Mouse (Mus musculus) liver, embryonic 15.5 days (tissue): ENCODE data around the gene Kcnmb1. TPM values are rescaled to one million over a fixed set of nuclear protein-coding genes. Genes with fewer than 3 reads are reported as not detected.

ENCODE experiments used
- ATAC-seq: fragments of 200-750 bp; cut with Nextera tagmentation; 2 replicates; pipeline ENCODE4 v1.8.0; 2017; ENCODE audit warnings: moderate number of reproducible peaks, mild to moderate bottlenecking, moderate library complexity; ENCODE audit not compliant: insufficient read depth
- H3K27ac ChIP-seq: fragments of 300-500 bp; sonication (generic); replicated peaks from 2 replicates; pipeline ENCODE4 v1.5.1; 2015; ENCODE audit warnings: mild to moderate bottlenecking, inconsistent platforms
- H3K27me3 ChIP-seq: fragments of 300-500 bp; sonication (generic); 2 replicates; pipeline ENCODE4 v1.6.1; 2015; ENCODE audit warnings: mild to moderate bottlenecking, inconsistent platforms
- H3K36me3 ChIP-seq: fragments of 300-500 bp; sonication (generic); replicated peaks from 2 replicates; pipeline ENCODE4 v1.6.1; 2015; ENCODE audit warnings: moderate library complexity, mild to moderate bottlenecking, inconsistent platforms
- H3K4me1 ChIP-seq: fragments of 300-500 bp; sonication (generic); replicated peaks from 2 replicates; pipeline ENCODE4 v1.6.1; 2015; ENCODE audit warnings: inconsistent platforms
- H3K4me2 ChIP-seq: fragments of 300-500 bp; sonication (generic); 2 replicates; pipeline ENCODE4 v1.6.1; 2015; ENCODE audit warnings: moderate library complexity, mild to moderate bottlenecking, inconsistent platforms
- H3K4me3 ChIP-seq: fragments of 300-500 bp; sonication (generic); replicated peaks from 2 replicates; pipeline ENCODE4 v1.5.1; 2015; ENCODE audit warnings: mild to moderate bottlenecking, inconsistent platforms
- H3K9ac ChIP-seq: fragments of 300-500 bp; sonication (generic); 2 replicates; pipeline ENCODE4 v1.6.1; 2015; ENCODE audit warnings: moderate library complexity, mild to moderate bottlenecking, inconsistent platforms
- H3K9me3 ChIP-seq: fragments of 300-500 bp; sonication (generic); replicated peaks from 2 replicates; pipeline ENCODE4 v1.6.1; 2016; ENCODE audit warnings: inconsistent platforms
- WGBS: fragments of 180-500 bp; shearing (Covaris S2); methylation state at CpG from one replicate; pipeline ENCODE4 v1.1.7; 2015; ENCODE audit warnings: mixed read lengths; ENCODE audit not compliant: insufficient replicate concordance; 5-methylcytosine and 5-hydroxymethylcytosine counted together
- polyA plus RNA-seq: library from polyadenylated mRNA; unstranded; fragments of >200 nt; fragmentation: Nextera tagmentation; extraction: Ambion mirVana; gene quantifications from 2 replicates; pipeline ENCODE4 v1.2.1, GENCODE M21; 2015

Gene Kcnmb1
- polyA plus RNA-seq, 1 experiment from 2014 or later, result not detected

DNA sequence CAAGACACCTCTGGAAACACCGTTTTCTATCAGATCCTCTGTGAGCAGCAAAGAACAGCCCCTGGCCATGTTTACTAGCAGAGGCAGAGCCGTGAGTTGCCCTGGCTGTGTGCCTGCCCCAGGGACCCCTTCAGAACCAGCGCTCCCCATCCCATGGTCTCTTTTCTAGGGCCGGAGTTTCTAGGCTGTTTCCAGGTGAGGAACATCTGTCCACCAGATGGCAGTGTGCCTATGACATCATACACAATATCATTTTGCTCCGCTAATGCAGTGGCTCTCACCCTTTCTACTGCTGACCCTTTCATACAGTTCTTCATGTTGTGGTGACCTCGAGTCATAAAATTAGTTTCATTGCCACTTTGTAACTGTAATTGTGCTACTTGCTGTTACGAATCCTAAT lies 34.2 kb upstream of the Kcnmb1 start:
- H3K4me2 ChIP-seq, result no peak overlapping the region
- H3K36me3 ChIP-seq, result no peaks in the 10 kb centered on the region
- no peak overlapping the region for H3K27ac ChIP-seq
- no peak for ATAC-seq
- H3K4me1 ChIP-seq, result peaks cover 8% of the 10 kb centered on the region
- no peak overlapping the region for H3K9ac ChIP-seq
- no peak overlapping the region for H3K4me3 ChIP-seq
- no peaks in the 10 kb centered on the region for H3K27me3 ChIP-seq
- WGBS, result 30% methylated on average over 7 of the region's 7 CpGs
- no peaks in the 10 kb centered on the region for H3K9me3 ChIP-seq

DNA sequence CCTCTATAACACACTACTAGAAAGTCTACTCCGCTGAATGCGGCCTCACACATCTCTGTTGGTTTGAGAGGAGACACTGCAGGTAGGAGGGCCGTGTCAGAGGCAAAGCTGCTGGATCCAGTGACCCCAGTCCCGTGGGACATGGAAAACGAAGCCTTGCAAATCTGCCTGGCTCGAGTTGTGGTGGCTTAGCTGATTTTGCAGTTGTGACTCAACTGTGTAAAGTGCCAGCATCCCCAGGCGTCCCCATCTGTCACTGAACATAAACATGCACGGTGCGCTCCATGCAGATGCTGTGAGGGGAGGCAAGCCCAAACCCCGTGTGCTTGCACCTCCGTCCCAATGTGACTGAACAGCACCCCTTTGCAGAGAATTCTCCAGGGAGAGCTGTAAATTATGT lies 33.4 kb upstream of the Kcnmb1 start:
- no peaks in the 10 kb centered on the region for H3K36me3 ChIP-seq
- no peak overlapping the region for H3K27ac ChIP-seq
- no peak for ATAC-seq

GRCm38 (mm10) chr11:33931836-33932385 lies 30.9 kb upstream of the Kcnmb1 start:
- no peaks in the 10 kb centered on the region for H3K36me3 ChIP-seq
- WGBS, result 6% methylated on average over 10 of the region's 10 CpGs
- H3K4me1 ChIP-seq, result peaks cover 8% of the 10 kb centered on the region
- no peak overlapping the region for H3K9ac ChIP-seq
- H3K27ac ChIP-seq, result no peak overlapping the region
- H3K27me3 ChIP-seq, result no peaks in the 10 kb centered on the region
- peak overlapping the region; percentile 13; the same call in 1 of the 2 replicates for H3K4me2 ChIP-seq
- no peak for ATAC-seq
- H3K9me3 ChIP-seq, result no peaks in the 10 kb centered on the region
- H3K4me3 ChIP-seq, result no peak overlapping the region

More for the DNA sequence above, 33.4 kb upstream of the Kcnmb1 start:
- H3K4me1 ChIP-seq, result peaks cover 8% of the 10 kb centered on the region
- no peaks in the 10 kb centered on the region for H3K9me3 ChIP-seq
- WGBS, result 69% methylated on average over 11 of the region's 11 CpGs
- no peak overlapping the region for H3K4me3 ChIP-seq
- H3K27me3 ChIP-seq, result no peaks in the 10 kb centered on the region
- H3K9ac ChIP-seq, result no peak overlapping the region
- H3K4me2 ChIP-seq, result no peak overlapping the region

- no peak for ATAC-seq
- Histone ChIP-seq H3K4me1 (peaks cover 8% of the 10 kb centered on the region), H3K36me3 (no peaks in the 10 kb centered on the region), H3K9me3 (no peaks in the 10 kb centered on the region), H3K9ac (no peak overlapping the region), H3K27me3 (no peaks in the 10 kb centered on the region), H3K4me3 (no peak overlapping the region), H3K27ac (no peak overlapping the region), H3K4me2 (peak overlapping the region; percentile 13; the same call in 1 of the 2 replicates)
- WGBS, result 35% methylated on average over 18 of the region's 18 CpGs
Observed at GRCm38 (mm10) chr11:33932386-33933111, 30.3 kb upstream of the Kcnmb1 start.

DNA sequence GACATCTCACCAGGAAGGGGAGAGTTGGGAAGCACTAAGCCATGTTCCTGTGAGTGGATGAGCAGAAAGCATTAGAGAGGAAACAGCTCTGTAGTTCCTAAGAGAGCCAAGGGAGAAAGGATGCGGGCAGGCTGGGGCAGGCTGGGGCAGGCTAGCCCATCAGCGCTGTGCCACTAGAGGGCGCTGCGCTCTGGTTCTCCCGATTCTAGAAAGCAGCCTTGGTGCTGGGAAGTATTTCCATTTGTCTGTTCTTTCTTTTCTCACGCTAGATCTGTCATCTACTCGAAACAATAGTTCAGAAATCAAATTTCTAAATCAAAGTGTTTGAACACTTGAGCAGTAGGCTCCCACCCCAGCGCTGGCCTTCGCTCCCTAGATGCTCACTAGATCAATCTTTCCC lies 28.5 kb upstream of the Kcnmb1 start:
- no peak overlapping the region for H3K27ac ChIP-seq
- H3K4me2 ChIP-seq, result no peak overlapping the region
- H3K27me3 ChIP-seq, result no peaks in the 10 kb centered on the region
- H3K4me3 ChIP-seq, result no peak overlapping the region
- 60% methylated on average over 9 of the region's 9 CpGs for WGBS
- ATAC-seq, result no peak
- no peak overlapping the region for H3K9ac ChIP-seq
- peaks cover 8% of the 10 kb centered on the region for H3K4me1 ChIP-seq
- no peaks in the 10 kb centered on the region for H3K9me3 ChIP-seq
- H3K36me3 ChIP-seq, result no peaks in the 10 kb centered on the region

DNA sequence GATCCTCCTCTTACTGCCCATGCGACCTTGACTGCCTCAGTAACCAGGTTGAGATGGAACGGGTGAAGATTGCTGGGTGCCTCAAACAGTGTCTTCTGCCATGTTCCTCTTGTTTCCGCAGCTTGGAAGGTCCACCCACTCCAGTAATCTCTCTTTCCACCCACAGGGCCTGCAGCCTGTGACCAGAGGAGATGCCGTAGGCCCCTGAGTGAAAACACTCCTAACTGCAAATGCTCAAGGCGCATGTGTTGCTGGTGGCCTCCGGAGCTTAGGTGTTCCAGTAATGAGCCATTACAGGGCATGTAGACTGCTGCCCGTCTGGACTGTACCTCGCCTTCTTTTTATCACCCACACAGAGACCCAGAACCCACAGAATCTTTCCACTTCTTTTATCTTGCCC lies 25.2 kb upstream of the Kcnmb1 start:
- Histone ChIP-seq H3K4me1 (no peaks in the 10 kb centered on the region), H3K4me3 (no peak overlapping the region), H3K4me2 (no peak overlapping the region), H3K27ac (no peak overlapping the region), H3K9ac (no peak overlapping the region), H3K9me3 (no peaks in the 10 kb centered on the region), H3K36me3 (no peaks in the 10 kb centered on the region), H3K27me3 (no peaks in the 10 kb centered on the region)
- 58% methylated on average over 8 of the region's 8 CpGs for WGBS
- no peak for ATAC-seq

- no peaks in the 10 kb centered on the region for H3K27me3 ChIP-seq
- no peaks in the 10 kb centered on the region for H3K9me3 ChIP-seq
- no peak for ATAC-seq
- no peak overlapping the region for H3K4me2 ChIP-seq
- no peak overlapping the region for H3K4me3 ChIP-seq
- WGBS, result 19% methylated on average over 7 of the region's 7 CpGs
- no peak overlapping the region for H3K9ac ChIP-seq
- no peak overlapping the region for H3K27ac ChIP-seq
- H3K36me3 ChIP-seq, result no peaks in the 10 kb centered on the region
- H3K4me1 ChIP-seq, result no peaks in the 10 kb centered on the region
Observed at GRCm38 (mm10) chr11:33938561-33939274, 24.1 kb upstream of the Kcnmb1 start.

- no peaks in the 10 kb centered on the region for H3K9me3 ChIP-seq
- 16% methylated on average over 4 of the region's 4 CpGs for WGBS
- no peaks in the 10 kb centered on the region for H3K4me1 ChIP-seq
- no peak overlapping the region for H3K27ac ChIP-seq
- H3K36me3 ChIP-seq, result no peaks in the 10 kb centered on the region
- H3K27me3 ChIP-seq, result no peaks in the 10 kb centered on the region
- no peak overlapping the region for H3K4me3 ChIP-seq
- no peak for ATAC-seq
- no peak overlapping the region for H3K4me2 ChIP-seq
- H3K9ac ChIP-seq, result no peak overlapping the region
Observed at GRCm38 (mm10) chr11:33939456-33940113, 23.2 kb upstream of the Kcnmb1 start.

DNA sequence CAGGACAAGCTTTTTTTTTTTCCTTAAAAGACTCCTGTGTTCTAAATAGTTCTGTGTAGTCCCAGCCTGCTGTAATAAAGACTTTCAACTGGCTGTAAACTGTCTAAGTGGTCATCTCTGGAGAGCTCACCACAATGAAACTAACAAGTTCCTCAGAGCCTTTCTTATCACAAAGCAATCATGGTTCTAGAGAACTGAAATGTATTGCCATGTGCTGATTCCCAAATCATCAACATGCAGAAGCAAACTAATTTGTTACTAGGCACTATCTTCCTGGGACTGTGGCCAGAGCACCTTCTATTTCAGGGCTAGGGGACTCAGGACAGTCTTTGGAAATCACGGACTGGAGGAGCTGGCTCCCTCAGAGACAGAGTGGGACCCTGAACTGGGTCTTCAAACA lies 19.2 kb upstream of the Kcnmb1 start:
- Histone ChIP-seq H3K27me3 (no peaks in the 10 kb centered on the region), H3K4me3 (no peak overlapping the region), H3K36me3 (no peaks in the 10 kb centered on the region), H3K4me1 (no peaks in the 10 kb centered on the region), H3K9ac (no peak overlapping the region), H3K4me2 (no peak overlapping the region), H3K27ac (no peak overlapping the region), H3K9me3 (no peaks in the 10 kb centered on the region)
- WGBS, result 56% methylated on average over 1 of the region's 1 CpGs
- ATAC-seq, result no peak

- H3K4me3 ChIP-seq, result no peak overlapping the region
- no peaks in the 10 kb centered on the region for H3K9me3 ChIP-seq
- no peaks in the 10 kb centered on the region for H3K4me1 ChIP-seq
- H3K27ac ChIP-seq, result no peak overlapping the region
- no peak overlapping the region for H3K9ac ChIP-seq
- H3K36me3 ChIP-seq, result no peaks in the 10 kb centered on the region
- WGBS, result 51% methylated on average over 4 of the region's 4 CpGs
- no peak overlapping the region for H3K4me2 ChIP-seq
- no peaks in the 10 kb centered on the region for H3K27me3 ChIP-seq
- ATAC-seq, result no peak
Observed at GRCm38 (mm10) chr11:33944067-33944785, 18.6 kb upstream of the Kcnmb1 start.
